Mouse (Mus musculus): Measurements from ENCODE around the gene Speg. TPM values are rescaled to one million over a fixed set of nuclear protein-coding genes. Genes with fewer than 3 reads are reported as not detected.

The Speg gene
- total and polyA plus RNA-seq, 3 experiments, result 109 to 135 (median 131) TPM

DNA sequence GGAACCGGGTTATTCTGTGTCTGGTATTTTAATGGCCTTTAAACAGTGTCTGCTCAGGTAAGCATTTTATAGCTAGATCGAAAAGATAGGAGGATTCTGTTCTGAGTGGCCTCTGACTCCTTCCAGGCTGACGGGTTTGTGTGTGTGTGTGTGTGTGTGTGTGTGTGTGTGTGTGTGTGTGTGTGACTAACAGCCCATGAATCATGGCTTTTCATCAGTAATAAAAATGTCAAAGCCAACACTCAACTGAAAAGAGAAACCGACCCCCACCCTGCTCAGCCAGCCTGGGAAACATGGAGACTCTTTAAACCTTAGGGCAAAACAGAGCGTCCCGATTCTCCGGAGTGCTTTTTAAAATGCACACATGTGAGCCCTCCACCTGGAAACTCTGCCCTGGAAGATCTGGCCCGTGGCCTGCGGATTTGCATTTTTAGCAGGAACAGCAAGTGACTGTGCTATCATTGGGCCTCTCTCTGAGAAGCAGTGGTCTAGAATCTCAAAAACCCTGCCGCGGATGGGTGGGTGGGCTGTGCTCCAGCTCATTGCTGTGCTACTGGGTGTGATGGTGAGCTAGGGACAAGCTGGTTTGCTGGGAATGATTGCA is 36.9 kb upstream of the Speg start:
- Histone ChIP-seq H3K79me2 (replicated peaks; ENCODE audit: control insufficient read depth, insufficient read depth, low read length) (no peaks in the 10 kb centered on the region), H3K27me3 (ENCODE audit: control insufficient read depth, insufficient read depth, low read length) (no peaks in the 10 kb centered on the region), H3K27ac (no peak overlapping the region), H3K36me3 (ENCODE audit: control insufficient read depth, insufficient read depth, low read length) (no peaks in the 10 kb centered on the region), H3K9ac (ENCODE audit: low read depth, low read length) (no peak overlapping the region), H3K4me1 (ENCODE audit: control insufficient read depth, insufficient read depth, low read length) (no peaks in the 10 kb centered on the region), H3K4me3 (no peak overlapping the region)
- TF ChIP-seq POLR2A (IDR thresholded peaks at IDR 0.05; ENCODE audit: insufficient read depth, low read depth, low read length) (no peak), EP300 (IDR thresholded peaks at IDR 0.05; ENCODE audit: insufficient read depth, low read depth, low read length) (no peak), CTCF (IDR thresholded peaks at IDR 0.05) (no peak)
- WGBS, result 54% methylated on average over 11 of the region's 11 CpGs
- intact Hi-C loops (cut with DNase I), result no loop called here
- no peak for DNase-seq

GRCm38 (mm10) chr1:75339337-75339736 is 35.8 kb upstream of the Speg start:
- DNase-seq, result no peak
- Histone ChIP-seq H3K9ac (ENCODE audit: low read depth, low read length) (no peak overlapping the region), H3K79me2 (replicated peaks; ENCODE audit: control insufficient read depth, insufficient read depth, low read length) (no peaks in the 10 kb centered on the region), H3K4me1 (ENCODE audit: control insufficient read depth, insufficient read depth, low read length) (no peaks in the 10 kb centered on the region; the same call in 1 of the 2 replicates), H3K36me3 (ENCODE audit: control insufficient read depth, insufficient read depth, low read length) (no peaks in the 10 kb centered on the region), H3K4me3 (no peak overlapping the region), H3K27ac (no peak overlapping the region), H3K27me3 (ENCODE audit: control insufficient read depth, insufficient read depth, low read length) (no peaks in the 10 kb centered on the region)
- 72% methylated on average over 9 of the region's 9 CpGs for WGBS
- intact Hi-C loops (cut with DNase I), result no loop called here
- no peak for TF ChIP-seq POLR2A (IDR thresholded peaks at IDR 0.05; ENCODE audit: insufficient read depth, low read depth, low read length)
- no peak for TF ChIP-seq CTCF (IDR thresholded peaks at IDR 0.05)
- no peak for TF ChIP-seq EP300 (IDR thresholded peaks at IDR 0.05; ENCODE audit: insufficient read depth, low read depth, low read length)

DNA sequence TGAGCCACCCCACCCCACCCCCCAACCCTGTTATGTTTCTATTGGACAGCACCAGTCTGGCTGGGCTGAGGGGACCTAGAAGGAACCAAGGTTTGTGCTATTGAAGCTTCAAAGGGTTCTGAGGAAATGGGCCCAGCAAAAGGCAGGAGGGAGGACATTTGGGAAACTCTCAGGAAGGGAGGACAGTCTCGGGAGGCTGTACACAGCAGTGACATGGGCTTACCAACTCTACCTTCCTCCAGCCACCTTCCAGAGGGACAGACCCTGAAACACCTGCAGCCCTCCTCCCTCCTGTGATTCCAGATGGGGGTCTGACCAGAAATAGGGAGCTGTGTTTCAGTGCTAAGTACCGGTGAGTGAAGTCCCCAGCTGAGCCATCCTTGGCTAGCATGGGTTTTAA is 34.6 kb upstream of the Speg start:
- Histone ChIP-seq H3K4me1 (ENCODE audit: control insufficient read depth, insufficient read depth, low read length) (no peaks in the 10 kb centered on the region; the same call in 1 of the 2 replicates), H3K27me3 (ENCODE audit: control insufficient read depth, insufficient read depth, low read length) (no peaks in the 10 kb centered on the region), H3K36me3 (ENCODE audit: control insufficient read depth, insufficient read depth, low read length) (no peaks in the 10 kb centered on the region), H3K27ac (no peak overlapping the region), H3K4me3 (no peak overlapping the region), H3K79me2 (replicated peaks; ENCODE audit: control insufficient read depth, insufficient read depth, low read length) (no peaks in the 10 kb centered on the region), H3K9ac (ENCODE audit: low read depth, low read length) (no peak overlapping the region)
- no peak for DNase-seq
- TF ChIP-seq EP300 (IDR thresholded peaks at IDR 0.05; ENCODE audit: insufficient read depth, low read depth, low read length), result no peak
- TF ChIP-seq POLR2A (IDR thresholded peaks at IDR 0.05; ENCODE audit: insufficient read depth, low read depth, low read length), result no peak
- TF ChIP-seq CTCF (IDR thresholded peaks at IDR 0.05), result no peak
- 57% methylated on average over 2 of the region's 2 CpGs for WGBS
- intact Hi-C loops (cut with DNase I), result loop anchor here (5.0 to 10.0 kb wide), 2 partner anchors 54 to 257 kb away; no protein-coding TSS in a partner anchor

GRCm38 (mm10) chr1:75342874-75343416 is 32.2 kb upstream of the Speg start:
- TF ChIP-seq CTCF (IDR thresholded peaks at IDR 0.05) (no peak; the same call in 1 of the 2 replicates), EP300 (IDR thresholded peaks at IDR 0.05; ENCODE audit: insufficient read depth, low read depth, low read length) (peak; percentile 85; the same call in 1 of the 2 replicates)
- WGBS, result under 1% methylated on average over 8 of the region's 8 CpGs
- Histone ChIP-seq H3K79me2 (replicated peaks; ENCODE audit: control insufficient read depth, insufficient read depth, low read length) (no peaks in the 10 kb centered on the region), H3K27me3 (ENCODE audit: control insufficient read depth, insufficient read depth, low read length) (no peaks in the 10 kb centered on the region), H3K4me1 (ENCODE audit: control insufficient read depth, insufficient read depth, low read length) (no peaks in the 10 kb centered on the region; the same call in 1 of the 2 replicates), H3K9ac (ENCODE audit: low read depth, low read length) (no peak overlapping the region), H3K27ac (no peak overlapping the region), H3K36me3 (ENCODE audit: control insufficient read depth, insufficient read depth, low read length) (no peaks in the 10 kb centered on the region), H3K4me3 (no peak overlapping the region)
- intact Hi-C loops (cut with DNase I), result loop anchor here (1.0 to 10.0 kb wide), 3 partner anchors 52 to 254 kb away; no protein-coding TSS in a partner anchor
- DNase-seq, result peak; percentile 55 to 58

GRCm38 (mm10) chr1:75344291-75345035 is 30.6 kb upstream of the Speg start:
- TF ChIP-seq CTCF (IDR thresholded peaks at IDR 0.05), result no peak
- TF ChIP-seq EP300 (IDR thresholded peaks at IDR 0.05; ENCODE audit: insufficient read depth, low read depth, low read length), result no peak
- H3K4me3 ChIP-seq, result no peak overlapping the region
- H3K27ac ChIP-seq, result peak overlapping the region; percentile 41
- 12% methylated on average over 15 of the region's 15 CpGs for WGBS
- intact Hi-C loops (cut with DNase I), result loop anchor here (2.0 to 10.0 kb wide), 3 partner anchors 14 to 253 kb away; no protein-coding TSS in a partner anchor
- H3K27me3 ChIP-seq (ENCODE audit: control insufficient read depth, insufficient read depth, low read length), result no peaks in the 10 kb centered on the region
- H3K79me2 ChIP-seq (replicated peaks; ENCODE audit: control insufficient read depth, insufficient read depth, low read length), result no peaks in the 10 kb centered on the region
- DNase-seq, result peak in 1 of 2 experiments; percentile 27
- no peaks in the 10 kb centered on the region; the same call in 1 of the 2 replicates for H3K4me1 ChIP-seq (ENCODE audit: control insufficient read depth, insufficient read depth, low read length)
- H3K36me3 ChIP-seq (ENCODE audit: control insufficient read depth, insufficient read depth, low read length), result no peaks in the 10 kb centered on the region
- H3K9ac ChIP-seq (ENCODE audit: low read depth, low read length), result no peak overlapping the region
